Mouse (Mus musculus) urinary bladder, postnatal 25 days (tissue): ENCODE results near the gene Rassf5.

Experiments
- DNase-seq: peaks from one replicate; pipeline ENCODE4 v3.0.0; 2022; ENCODE audit warnings: low spot score

Rassf5 gene

DNA sequence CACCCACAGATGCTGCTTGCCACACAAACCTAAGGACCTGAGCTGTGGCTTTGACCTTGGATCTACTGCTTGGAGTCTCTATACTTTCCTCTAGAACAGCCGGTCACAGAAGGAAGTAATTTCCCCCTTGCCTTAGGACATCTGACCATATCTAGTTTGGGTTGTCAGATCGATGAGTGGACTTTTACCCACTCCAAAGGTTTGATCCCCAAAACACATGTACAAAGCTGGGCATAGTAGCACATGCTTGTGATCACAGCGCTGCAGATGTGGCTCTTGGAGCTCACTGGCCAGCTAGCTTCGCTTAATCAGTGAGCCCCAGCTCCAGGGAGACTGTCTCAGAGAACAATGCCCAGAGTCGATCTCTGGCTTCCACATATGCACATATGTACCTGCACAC, 37.0 kb downstream of the Rassf5 start:
- no peak for DNase-seq

DNA sequence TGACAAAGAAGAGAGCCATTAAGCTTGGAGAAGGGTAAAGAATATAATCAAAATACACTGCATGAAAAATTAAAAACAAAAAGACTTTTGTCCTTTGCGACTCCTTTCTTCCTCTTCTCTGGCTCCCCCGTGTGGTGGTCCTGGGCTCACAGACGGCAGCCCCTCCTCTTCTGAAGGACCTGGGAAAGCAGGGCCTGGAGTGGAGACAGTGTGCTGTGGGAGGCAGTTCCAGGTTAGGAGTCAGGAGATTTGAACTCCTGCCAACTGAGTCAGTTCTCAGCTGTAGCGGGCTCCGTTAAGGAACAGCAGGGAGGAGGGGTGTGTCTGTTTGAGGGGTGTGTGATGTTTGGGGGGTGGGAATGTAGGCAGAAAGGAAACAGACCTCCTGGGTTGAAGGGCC, 37.5 kb downstream of the Rassf5 start:
- DNase-seq = peak; percentile 73

- DNase-seq = no peak
Measured at GRCm38 (mm10) chr1:131206342-131206741, 38.7 kb downstream of the Rassf5 start.

- DNase-seq = no peak
Measured at GRCm38 (mm10) chr1:131204461-131204860, 40.6 kb downstream of the Rassf5 start.

DNA sequence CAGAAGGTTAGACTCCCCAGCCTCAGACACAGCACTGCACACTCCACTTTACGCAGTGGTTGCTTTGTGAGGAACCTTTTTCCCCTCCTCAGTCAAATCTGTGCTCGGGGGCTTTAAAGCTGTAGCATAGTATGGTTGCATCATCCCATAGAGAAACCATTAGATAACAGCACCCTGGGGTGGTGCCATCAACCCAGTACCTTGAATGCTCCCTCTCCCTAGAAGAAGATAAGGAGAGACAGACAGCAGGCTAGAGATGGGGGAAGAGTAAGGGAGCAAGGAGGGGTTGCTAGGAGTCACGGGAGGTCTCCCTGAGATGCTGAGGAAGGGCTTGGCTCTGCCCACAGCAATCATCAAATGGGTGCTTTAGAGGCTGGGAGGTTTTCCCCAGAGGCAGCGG, 43.7 kb downstream of the Rassf5 start:
- no peak for DNase-seq

GRCm38 (mm10) chr1:131200588-131200987, 44.5 kb downstream of the Rassf5 start:
- DNase-seq = no peak

DNA sequence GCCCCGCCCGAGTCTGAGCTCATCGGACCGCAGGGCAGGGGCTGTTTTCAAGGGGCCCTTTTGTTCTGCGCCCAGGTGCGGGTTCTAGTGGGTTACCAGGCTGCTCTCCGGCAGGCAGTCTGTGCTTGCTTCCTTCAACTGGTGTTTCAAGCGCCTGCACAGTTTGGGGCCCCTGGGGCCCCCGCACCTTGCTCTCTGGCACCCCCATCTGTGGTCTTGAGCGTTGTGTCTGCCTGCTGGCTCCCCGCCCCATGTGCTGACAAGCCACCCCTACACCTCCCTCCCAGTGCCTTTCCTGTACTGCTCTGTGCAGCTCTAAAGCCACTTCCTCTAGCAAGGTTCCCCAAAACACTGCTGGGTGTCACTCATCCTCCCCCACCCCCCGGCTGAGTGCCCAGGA, 45.1 kb downstream of the Rassf5 start:
- DNase-seq = no peak

GRCm38 (mm10) chr1:131199118-131199821, 45.8 kb downstream of the Rassf5 start:
- no peak for DNase-seq

DNA sequence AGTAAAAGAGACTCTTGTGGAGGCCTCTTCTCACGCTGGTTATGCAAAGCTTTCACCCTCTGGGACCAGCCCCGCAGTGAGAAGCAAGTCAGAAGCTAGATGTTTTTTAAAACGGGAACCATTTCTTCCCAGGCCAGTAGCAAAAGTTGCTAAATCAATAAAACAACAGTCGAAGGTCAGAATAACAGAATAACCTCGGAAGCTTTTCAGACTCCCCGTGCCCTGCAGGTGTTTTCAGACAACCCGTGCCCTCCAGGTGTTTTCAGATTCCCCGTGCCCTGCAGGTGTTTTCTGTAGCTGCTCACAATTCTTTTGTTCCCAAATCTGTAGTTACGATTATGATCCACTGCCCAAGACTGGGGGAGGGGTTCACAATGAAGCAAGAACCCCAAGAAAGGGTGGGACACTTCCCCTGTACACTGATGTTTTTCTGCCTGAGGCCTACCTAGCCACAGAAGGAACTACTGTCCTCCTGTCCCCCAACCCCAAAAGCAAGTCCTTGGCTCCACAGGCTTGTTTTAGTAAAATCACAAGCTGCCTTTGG, 46.6 kb downstream of the Rassf5 start:
- DNase-seq = no peak

DNA sequence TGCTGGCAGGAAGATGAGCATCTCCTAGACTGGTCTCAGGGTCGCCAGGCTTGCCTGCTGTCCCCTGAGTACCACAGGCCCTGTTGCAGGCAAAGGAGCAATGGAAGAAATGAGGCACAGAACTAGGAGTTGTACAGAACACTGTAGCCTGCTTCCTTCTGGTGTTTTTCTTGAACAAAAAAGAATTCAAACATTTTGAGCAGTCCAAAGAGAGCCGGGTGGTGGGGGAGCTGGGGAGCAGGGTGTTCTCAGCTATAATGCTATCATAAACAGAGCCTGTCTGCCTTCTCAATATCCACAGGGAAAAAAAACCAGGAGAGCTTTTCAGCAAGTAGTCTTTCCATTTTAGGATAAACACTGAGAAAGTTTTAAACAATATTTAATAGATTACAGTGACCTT, 49.0 kb downstream of the Rassf5 start:
- no peak for DNase-seq

DNA sequence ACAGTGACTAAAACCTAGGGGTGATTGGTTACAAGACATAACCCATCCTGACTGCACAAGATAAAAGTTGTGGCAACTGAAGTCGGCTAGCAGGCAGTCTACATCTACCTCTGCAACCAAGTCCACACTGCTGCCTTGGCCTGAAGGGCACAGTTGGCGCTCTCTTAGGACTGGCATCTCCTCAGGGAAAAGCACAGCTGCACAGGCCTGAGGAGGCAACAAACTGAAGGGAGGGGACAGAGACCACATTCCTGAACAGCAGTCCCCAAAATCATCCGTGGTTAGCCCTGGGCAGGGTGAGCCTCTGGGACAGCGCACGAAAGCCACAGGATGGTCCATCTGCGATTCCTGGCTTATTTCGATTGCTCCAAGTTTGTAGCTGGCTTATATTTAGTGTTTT, 49.4 kb downstream of the Rassf5 start:
- no peak for DNase-seq

DNA sequence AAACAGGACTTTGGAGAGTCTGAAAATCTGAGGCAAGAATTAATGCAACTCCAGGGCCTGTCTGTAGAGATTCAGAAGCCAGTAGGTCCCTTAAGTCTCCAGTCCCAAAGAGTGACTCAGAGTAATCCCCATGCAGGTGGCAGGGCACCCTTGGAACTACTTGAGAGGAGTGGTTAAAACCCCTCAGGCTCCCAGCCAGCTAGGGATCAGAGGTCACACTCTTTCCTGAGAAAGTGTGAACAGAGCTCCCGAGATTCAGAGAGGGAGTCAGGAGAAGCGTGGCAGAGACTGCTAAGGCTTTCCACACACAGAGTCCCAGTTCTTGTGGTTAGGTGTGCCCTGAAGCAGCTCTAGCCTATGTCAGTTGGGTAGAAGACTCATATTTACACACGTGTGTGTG, 51.3 kb downstream of the Rassf5 start:
- DNase-seq = no peak

- no peak for DNase-seq
Measured at GRCm38 (mm10) chr1:131188655-131189054, 56.4 kb downstream of the Rassf5 start.

DNA sequence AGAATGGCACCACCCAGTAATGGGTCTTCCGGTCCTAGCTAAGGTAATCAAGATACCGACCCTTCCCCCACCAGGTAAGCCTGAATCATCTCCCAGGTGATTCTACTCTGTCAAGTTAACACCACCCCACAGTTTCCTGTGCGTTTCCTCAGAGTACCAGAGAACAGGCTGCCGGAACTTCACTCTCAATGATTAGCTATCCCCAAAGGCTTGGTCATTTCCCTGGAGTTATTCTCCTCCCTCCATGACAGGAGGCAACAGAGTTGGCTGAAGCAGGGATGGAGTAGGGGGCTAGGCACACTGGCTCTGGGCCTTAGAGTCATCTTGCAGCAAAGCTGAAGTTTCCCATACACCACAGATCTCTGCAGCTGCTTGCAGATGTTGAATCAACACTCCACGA, 57.2 kb downstream of the Rassf5 start:
- no peak for DNase-seq

DNA sequence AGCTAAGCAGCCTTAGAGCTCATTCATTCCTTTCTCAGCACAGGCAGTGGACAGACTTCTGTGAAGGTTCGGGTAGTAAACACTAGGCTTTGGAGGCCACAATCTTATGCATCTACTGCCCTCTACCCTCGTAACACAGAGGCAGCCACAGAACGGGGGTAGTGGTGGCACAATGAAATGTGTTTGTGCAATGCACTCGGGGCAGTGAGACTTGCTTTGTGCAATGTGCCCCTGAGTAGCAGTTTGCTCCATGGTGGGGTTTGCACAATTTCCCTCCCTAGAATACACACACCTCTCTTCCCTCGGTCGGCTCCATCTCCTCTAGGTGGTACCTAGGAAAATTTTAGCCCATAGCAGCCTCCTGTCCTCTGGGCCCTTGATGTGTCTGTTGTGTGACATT, 58.1 kb downstream of the Rassf5 start:
- DNase-seq = no peak

GRCm38 (mm10) chr1:131185821-131186506, 59.1 kb downstream of the Rassf5 start:
- DNase-seq = no peak

- DNase-seq = no peak
Measured at GRCm38 (mm10) chr1:131184956-131185660, 60.0 kb downstream of the Rassf5 start.

- DNase-seq = no peak
Measured at GRCm38 (mm10) chr1:131184253-131184955, 60.7 kb downstream of the Rassf5 start.

DNA sequence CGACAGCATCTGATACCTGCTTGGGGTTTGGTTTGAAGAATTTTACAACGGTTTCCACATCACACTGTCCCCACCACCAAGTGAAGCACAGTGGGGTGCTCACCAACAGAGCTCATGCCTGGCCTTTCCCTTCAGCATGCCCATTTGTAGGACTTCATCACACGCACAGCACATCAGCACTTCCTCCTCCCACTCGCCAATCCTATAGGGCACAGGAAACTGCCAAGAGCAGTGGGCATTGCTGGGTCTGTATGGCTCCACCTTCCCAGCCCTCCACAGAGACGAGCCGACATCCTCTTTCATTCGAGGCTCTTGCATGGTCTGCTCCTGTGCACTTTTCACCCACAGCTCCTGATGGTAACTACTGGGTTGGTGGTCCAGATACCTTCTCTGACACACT, 61.9 kb downstream of the Rassf5 start:
- DNase-seq = no peak

DNA sequence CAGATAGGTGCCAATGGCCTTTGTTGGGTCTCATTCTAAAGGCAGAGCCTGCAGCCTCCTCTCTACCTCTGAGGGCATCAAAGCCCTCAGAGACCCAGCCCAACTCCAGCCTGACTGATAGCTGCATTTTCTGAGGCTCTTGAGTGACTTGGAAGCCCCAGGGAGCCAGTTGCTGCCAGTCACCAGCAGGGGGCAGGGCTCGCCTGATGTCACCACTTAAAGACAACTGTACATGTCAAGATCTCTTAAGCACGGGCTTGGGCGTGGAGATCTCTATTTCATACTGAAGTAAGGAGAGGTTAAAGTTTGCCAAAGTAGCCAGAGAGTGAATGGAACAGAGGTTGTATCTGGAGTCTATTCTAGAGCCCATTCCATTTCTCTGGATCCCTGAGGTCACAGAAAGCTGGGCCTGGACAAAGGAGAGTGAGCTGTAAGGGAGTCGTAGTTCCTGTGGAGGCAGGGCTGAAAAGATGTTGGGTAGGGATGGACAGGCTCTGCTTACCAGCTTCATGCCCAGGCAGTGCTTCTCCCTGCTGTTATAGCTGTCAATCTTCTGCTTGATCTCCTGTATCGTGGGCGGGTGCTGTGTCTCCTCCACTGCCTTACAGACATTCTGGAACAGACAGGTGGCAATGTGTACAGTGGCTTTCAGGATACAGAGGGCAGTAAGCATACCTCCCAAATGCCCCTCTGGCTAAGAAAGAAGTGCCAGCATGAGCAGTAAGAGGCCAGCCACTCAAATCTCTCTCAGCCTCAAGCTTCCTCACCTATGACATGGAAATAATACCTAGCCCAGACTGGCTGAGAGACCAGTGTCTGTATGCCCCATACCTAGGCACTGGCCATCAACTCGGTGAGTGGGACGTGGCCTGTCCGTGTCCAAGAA, 63.2 kb downstream of the Rassf5 start:
- peak; percentile 76 for DNase-seq

DNA sequence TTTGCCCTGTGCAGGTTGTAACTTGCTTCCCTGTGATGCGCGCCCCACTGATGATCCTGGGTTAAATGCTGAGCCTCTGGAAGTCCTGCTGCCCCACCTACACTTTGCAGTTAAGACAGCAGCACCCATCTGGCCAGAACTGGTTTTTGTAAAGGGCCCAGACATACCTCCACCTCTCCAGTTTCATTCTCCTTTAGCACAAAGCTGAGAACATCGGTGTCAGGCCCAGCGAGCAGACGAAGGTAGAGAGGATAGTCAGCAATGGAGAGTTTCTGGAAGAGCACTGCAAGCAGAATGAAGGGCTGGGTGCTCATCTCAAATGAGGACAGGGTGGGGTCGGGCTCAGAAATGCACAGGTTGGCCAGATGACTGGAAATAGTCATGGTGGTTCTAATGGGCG, 64.7 kb downstream of the Rassf5 start:
- DNase-seq = no peak
